Mouse (Mus musculus): ENCODE results near the gene Srgap3.

Gene Srgap3

GRCm38 (mm10) chr6:112815604-112816003 lies 131.5 kb downstream of the Srgap3 start:
- no peak for DNase-seq (ENCODE audit: low spot score)

- DNase-seq (ENCODE audit: low spot score): no peak
Measured at GRCm38 (mm10) chr6:112814525-112815086, 132.5 kb downstream of the Srgap3 start.

- no peak for DNase-seq (ENCODE audit: low spot score)
Measured at GRCm38 (mm10) chr6:112812884-112813283, 134.2 kb downstream of the Srgap3 start.

- no peak for DNase-seq (ENCODE audit: low spot score)
Measured at GRCm38 (mm10) chr6:112810521-112810830, 136.6 kb downstream of the Srgap3 start.

GRCm38 (mm10) chr6:112809658-112810520 lies 137.2 kb downstream of the Srgap3 start:
- DNase-seq (ENCODE audit: low spot score): no peak

GRCm38 (mm10) chr6:112808738-112809137 lies 138.3 kb downstream of the Srgap3 start:
- no peak for DNase-seq (ENCODE audit: low spot score)

GRCm38 (mm10) chr6:112801917-112802316 lies 145.1 kb downstream of the Srgap3 start:
- no peak for DNase-seq (ENCODE audit: low spot score)

GRCm38 (mm10) chr6:112798378-112798777 lies 148.7 kb downstream of the Srgap3 start:
- no peak for DNase-seq (ENCODE audit: low spot score)

- no peak for DNase-seq (ENCODE audit: low spot score)
Measured at GRCm38 (mm10) chr6:112796607-112797006, 150.5 kb downstream of the Srgap3 start.

- DNase-seq (ENCODE audit: low spot score): no peak
Measured at GRCm38 (mm10) chr6:112793887-112794286, 153.2 kb downstream of the Srgap3 start.

- no peak for DNase-seq (ENCODE audit: low spot score)
Measured at GRCm38 (mm10) chr6:112789901-112790300, 157.2 kb downstream of the Srgap3 start.

- DNase-seq (ENCODE audit: low spot score): no peak
Measured at GRCm38 (mm10) chr6:112788617-112789016, 158.4 kb downstream of the Srgap3 start.

GRCm38 (mm10) chr6:112788174-112788573 lies 158.9 kb downstream of the Srgap3 start:
- DNase-seq (ENCODE audit: low spot score): no peak

GRCm38 (mm10) chr6:112781409-112782093 lies 165.5 kb downstream of the Srgap3 start:
- DNase-seq (ENCODE audit: low spot score): no peak

- no peak for DNase-seq (ENCODE audit: low spot score)
Measured at GRCm38 (mm10) chr6:112778211-112778610, 168.9 kb downstream of the Srgap3 start.

- DNase-seq (ENCODE audit: low spot score): no peak
Measured at GRCm38 (mm10) chr6:112776718-112777117, 170.3 kb downstream of the Srgap3 start.

GRCm38 (mm10) chr6:112773754-112774153 lies 173.3 kb downstream of the Srgap3 start:
- no peak for DNase-seq (ENCODE audit: low spot score)

- no peak for DNase-seq (ENCODE audit: low spot score)
Measured at GRCm38 (mm10) chr6:112770996-112771395, 176.1 kb downstream of the Srgap3 start.

- DNase-seq (ENCODE audit: low spot score): no peak
Measured at GRCm38 (mm10) chr6:112758541-112758940, 188.5 kb downstream of the Srgap3 start.

- DNase-seq (ENCODE audit: low spot score): no peak
Measured at GRCm38 (mm10) chr6:112756866-112757265, 190.2 kb downstream of the Srgap3 start.

- no peak for DNase-seq (ENCODE audit: low spot score)
Measured at GRCm38 (mm10) chr6:112754994-112755393, 192.1 kb downstream of the Srgap3 start.

- DNase-seq (ENCODE audit: low spot score): no peak
Measured at GRCm38 (mm10) chr6:112752517-112752916, 194.5 kb downstream of the Srgap3 start.

- no peak for DNase-seq (ENCODE audit: low spot score)
Measured at GRCm38 (mm10) chr6:112752007-112752406, 195.1 kb downstream of the Srgap3 start.
